Mouse (Mus musculus) kidney, postnatal 0 days (tissue): Measurements from ENCODE around the gene Ovca2. TPM values are rescaled to one million over a fixed set of nuclear protein-coding genes. Genes with fewer than 3 reads are reported as not detected.

ENCODE experiments used
- ATAC-seq: fragments of 200-750 bp; cut with Nextera tagmentation; replicated peaks from 2 replicates; pipeline ENCODE4 v1.8.0; 2017; ENCODE audit warnings: low read depth, moderate number of reproducible peaks, moderate TSS enrichment, moderate library complexity; ENCODE audit not compliant: low FRiP score
- DNase-seq: peaks from one replicate; pipeline ENCODE4 v3.0.0-alpha.2; 2016; ENCODE audit warnings: low spot score
- H3K27ac ChIP-seq: fragments of 300-500 bp; sonication (generic); 2 replicates; pipeline ENCODE4 v1.5.1; 2014; ENCODE audit warnings: mild to moderate bottlenecking
- H3K27me3 ChIP-seq: fragments of 300-500 bp; sonication (generic); 2 replicates; pipeline ENCODE4 v1.6.1; 2014; ENCODE audit warnings: low read length, mixed read lengths; ENCODE audit not compliant: insufficient read depth
- H3K36me3 ChIP-seq: fragments of 300-500 bp; sonication (generic); 2 replicates; pipeline ENCODE4 v1.6.1; 2014; ENCODE audit warnings: low read length, mixed read lengths; ENCODE audit not compliant: insufficient read depth
- H3K4me1 ChIP-seq: fragments of 300-500 bp; sonication (generic); replicated peaks from 2 replicates; pipeline ENCODE4 v1.6.1; 2014; ENCODE audit warnings: antibody characterized with exemption, low read length, mixed read lengths; ENCODE audit not compliant: insufficient read depth
- H3K4me2 ChIP-seq: fragments of 300-500 bp; sonication (generic); 2 replicates; pipeline ENCODE4 v1.6.1; 2014; ENCODE audit warnings: mild to moderate bottlenecking, low read length, moderate library complexity, mixed read lengths
- H3K4me3 ChIP-seq: fragments of 300-500 bp; sonication (generic); replicated peaks from 2 replicates; pipeline ENCODE4 v1.5.1; 2014; ENCODE audit warnings: low read depth, low read length
- H3K9ac ChIP-seq: fragments of 300-500 bp; sonication (generic); 2 replicates; pipeline ENCODE4 v1.6.1; 2014; ENCODE audit warnings: low read depth, low read length
- H3K9me3 ChIP-seq: fragments of 300-500 bp; sonication (generic); replicated peaks from 2 replicates; pipeline ENCODE4 v1.6.1; 2016; ENCODE audit warnings: low read length, inconsistent platforms, mixed read lengths
- CTCF ChIP-seq: IDR thresholded peaks from 2 replicates; pipeline ENCODE4 v1.5.1; 2016; ENCODE audit warnings: antibody characterized with exemption, low read depth, mild to moderate bottlenecking, moderate library complexity
- WGBS: fragments of 180-500 bp; shearing (Covaris S2); extraction: QIAGEN DNeasy Blood & Tissue Kit; methylation state at CpG from one replicate; pipeline ENCODE4 v1.1.7; 2014; 5-methylcytosine and 5-hydroxymethylcytosine counted together
- microRNA counts: library from miRNA; unstranded; fragments of <30 nt; microRNA quantifications from one replicate; lab custom pipeline; 2015
- microRNA-seq: library from miRNA; unstranded; fragments of <30 nt; microRNA quantifications from one replicate; pipeline ENCODE4, GENCODE M21; 2016
- polyA plus RNA-seq: library from polyadenylated mRNA; unstranded; fragments of >200 nt; fragmentation: Nextera tagmentation; extraction: Ambion mirVana; gene quantifications from 2 replicates; pipeline ENCODE4 v1.2.1, GENCODE M21; 2015

The Ovca2 gene
- polyA plus RNA-seq, 1 experiment from 2014 or later = 26.6 TPM

DNA sequence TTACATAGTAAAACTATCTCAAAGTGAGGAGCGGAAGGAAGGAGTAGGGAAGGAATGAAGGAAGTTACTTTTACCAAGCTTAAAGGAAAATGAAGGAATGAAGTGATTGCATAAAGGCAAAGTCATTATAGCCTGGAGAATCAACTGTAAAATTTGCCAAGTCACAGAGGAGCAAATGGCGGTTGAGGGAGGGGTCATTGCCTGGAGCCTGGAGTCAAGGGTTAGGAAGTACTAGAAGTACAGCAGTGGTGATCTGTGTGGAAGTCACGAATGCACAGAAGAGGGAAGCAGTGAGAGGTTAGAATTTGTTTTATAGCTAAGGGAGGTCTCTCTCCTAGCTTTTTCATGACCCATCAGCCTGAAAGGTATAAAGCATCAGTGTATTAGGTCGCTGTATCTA lies 47.3 kb downstream of the Ovca2 start:
- Histone ChIP-seq H3K4me1 (peaks cover 23% of the 10 kb centered on the region), H3K36me3 (no peaks in the 10 kb centered on the region), H3K4me3 (no peak overlapping the region), H3K27me3 (no peaks in the 10 kb centered on the region), H3K27ac (no peak overlapping the region), H3K9me3 (no peaks in the 10 kb centered on the region), H3K4me2 (no peak overlapping the region), H3K9ac (no peak overlapping the region)
- DNase-seq (no peak), ATAC-seq (no peak)
- TF ChIP-seq CTCF = no peak
- 72% methylated on average over 4 of the region's 4 CpGs for WGBS

DNA sequence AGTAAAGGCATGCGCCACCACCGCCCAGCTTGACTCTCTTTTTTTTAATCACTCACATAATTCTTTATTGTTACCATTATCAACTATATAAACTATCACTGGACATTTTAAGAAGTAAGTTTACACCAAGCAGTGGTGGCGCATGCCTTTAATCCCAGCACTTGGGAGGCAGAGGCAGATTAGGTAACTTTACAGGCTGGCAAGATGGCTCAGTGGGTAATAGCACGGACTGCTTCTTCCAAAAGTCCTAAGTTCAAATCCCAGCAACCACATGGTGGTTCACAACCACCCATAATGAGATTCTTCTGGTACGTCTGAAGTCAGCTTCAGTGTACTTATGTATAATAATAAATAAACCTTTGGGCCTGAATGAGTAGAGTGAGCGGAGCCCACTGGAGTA lies 49.2 kb downstream of the Ovca2 start:
- Histone ChIP-seq H3K9me3 (no peaks in the 10 kb centered on the region), H3K36me3 (no peaks in the 10 kb centered on the region), H3K4me2 (no peak overlapping the region), H3K27ac (no peak overlapping the region), H3K4me3 (no peak overlapping the region), H3K4me1 (peaks cover 12% of the 10 kb centered on the region), H3K27me3 (no peaks in the 10 kb centered on the region), H3K9ac (no peak overlapping the region)
- 98% methylated on average over 6 of the region's 6 CpGs for WGBS
- ATAC-seq (no peak), DNase-seq (no peak)
- TF ChIP-seq CTCF = no peak

DNA sequence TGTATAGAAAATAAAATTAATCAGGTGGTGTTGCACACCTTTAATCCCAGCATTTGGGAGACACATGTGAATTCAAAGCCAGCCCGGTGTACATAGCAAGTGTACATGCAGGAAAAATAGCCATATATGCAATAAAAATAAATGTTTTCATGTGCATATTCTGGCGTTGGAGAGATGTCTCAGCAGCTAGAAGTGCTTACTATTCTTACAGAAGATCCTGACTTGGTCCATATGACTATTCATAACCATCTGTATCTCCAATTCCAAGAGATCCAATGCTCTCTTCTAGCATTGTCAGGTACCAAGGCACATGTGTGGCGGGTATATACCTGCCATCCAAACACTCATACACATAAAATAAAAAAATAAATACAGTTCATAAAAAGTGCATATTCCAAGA lies 52.3 kb downstream of the Ovca2 start:
- no peak for ATAC-seq
- WGBS = 92% methylated on average over 3 of the region's 3 CpGs
- Histone ChIP-seq H3K4me2 (no peak overlapping the region), H3K4me3 (no peak overlapping the region), H3K9me3 (no peaks in the 10 kb centered on the region), H3K9ac (no peak overlapping the region), H3K27me3 (no peaks in the 10 kb centered on the region), H3K27ac (no peak overlapping the region), H3K36me3 (no peaks in the 10 kb centered on the region), H3K4me1 (no peaks in the 10 kb centered on the region)
- TF ChIP-seq CTCF = no peak
- DNase-seq = no peak

MicroRNAs within 50 kb of the gene (microRNA counts, 519-probe panel; counts per million panel counts)
- 5,011 counts per million, percentile 82 among the panel's probes with 10 or more counts for microRNA mmu-miR-132 (lab: Ali Mortazavi, UCI)
- 330 counts per million, percentile 68 among the panel's probes with 10 or more counts for microRNA mmu-miR-212 (lab: Ali Mortazavi, UCI)

Small RNAs within 50 kb of the gene (microRNA-seq; reads per million reads assigned to microRNA genes)
- 380 reads per million, percentile 69 among the genes with 10 or more reads in this experiment for gene Mir132
- gene Mir212 = 34.7 reads per million, percentile 41 among the genes with 10 or more reads in this experiment

Other genes with a start within 250 kb of the Ovca2 start
- gene Hic1, start 9.3 kb downstream of the Ovca2 start, polyA plus RNA-seq = 18.5 and 26.9 TPM in 2 replicates
- gene Dph1, start 12.4 kb upstream of the Ovca2 start, polyA plus RNA-seq = 26.3 TPM in 2 replicates
- 4.2 and 4.6 TPM in 2 replicates for gene Rtn4rl1, start 14.9 kb upstream of the Ovca2 start, polyA plus RNA-seq
- gene Rpa1, start 169.5 kb upstream of the Ovca2 start, polyA plus RNA-seq = 70.7 and 85.2 TPM in 2 replicates
- gene Smyd4, start 169.6 kb upstream of the Ovca2 start, polyA plus RNA-seq = 9.0 and 9.8 TPM in 2 replicates
- 90.9 and 98.4 TPM in 2 replicates for gene Serpinf1, start 243.9 kb upstream of the Ovca2 start, polyA plus RNA-seq